Mouse (Mus musculus) stomach, postnatal 0 days (tissue): Measurements from ENCODE around the gene Mkrn2. TPM values are rescaled to one million over a fixed set of nuclear protein-coding genes. Genes with fewer than 3 reads are reported as not detected.

ENCODE experiments used
- ATAC-seq: fragments of 200-750 bp; cut with Nextera tagmentation; 2 replicates; pipeline ENCODE4 v1.8.0; 2017; ENCODE audit not compliant: low FRiP score, low TSS enrichment
- DNase-seq: peaks from one replicate; pipeline ENCODE4 v3.0.0-alpha.2; 2016; ENCODE audit warnings: low spot score
- H3K27ac ChIP-seq: fragments of 300-500 bp; sonication (generic); replicated peaks from 2 replicates; pipeline ENCODE4 v1.5.1; 2014; ENCODE audit warnings: mild to moderate bottlenecking, control low read depth
- H3K27me3 ChIP-seq: fragments of 300-500 bp; sonication (generic); 2 replicates; pipeline ENCODE4 v1.6.1; 2014; ENCODE audit warnings: low read length; ENCODE audit not compliant: control insufficient read depth, insufficient read depth
- H3K36me3 ChIP-seq: fragments of 300-500 bp; sonication (generic); 2 replicates; pipeline ENCODE4 v1.6.1; 2014; ENCODE audit warnings: low read length, mixed read lengths; ENCODE audit not compliant: control insufficient read depth, insufficient read depth
- H3K4me1 ChIP-seq: fragments of 300-500 bp; sonication (generic); replicated peaks from 2 replicates; pipeline ENCODE4 v1.6.1; 2014; ENCODE audit warnings: antibody characterized with exemption; ENCODE audit not compliant: control insufficient read depth, insufficient read depth
- H3K4me2 ChIP-seq: fragments of 300-500 bp; sonication (generic); replicated peaks from 2 replicates; pipeline ENCODE4 v1.6.1; 2014; ENCODE audit warnings: low read depth, mild to moderate bottlenecking, control low read depth, moderate library complexity
- H3K4me3 ChIP-seq: fragments of 300-500 bp; sonication (generic); 2 replicates; pipeline ENCODE4 v1.5.1; 2014; ENCODE audit warnings: low read depth, low read length, control low read depth
- H3K9ac ChIP-seq: fragments of 300-500 bp; sonication (generic); 2 replicates; pipeline ENCODE4 v1.6.1; 2014; ENCODE audit warnings: mild to moderate bottlenecking, low read length, control low read depth, mixed read lengths
- H3K9me3 ChIP-seq: fragments of 300-500 bp; sonication (generic); 2 replicates; pipeline ENCODE4 v1.6.1; 2016; ENCODE audit warnings: low read length; ENCODE audit not compliant: control insufficient read depth
- CTCF ChIP-seq: IDR thresholded peaks from 2 replicates; pipeline ENCODE4 v1.5.1; 2016; ENCODE audit warnings: antibody characterized with exemption, low read depth, mild to moderate bottlenecking, moderate library complexity
- EP300 ChIP-seq: optimal IDR thresholded peaks from 2 replicates; pipeline ENCODE3; 2016; ENCODE audit warnings: antibody characterized with exemption
- WGBS: fragments of 180-500 bp; shearing (Covaris S2); extraction: QIAGEN DNeasy Blood & Tissue Kit; methylation state at CpG from one replicate; pipeline ENCODE4 v1.1.7; 2014; 5-methylcytosine and 5-hydroxymethylcytosine counted together
- polyA plus RNA-seq: library from polyadenylated mRNA; unstranded; fragments of >200 nt; fragmentation: Nextera tagmentation; extraction: Ambion mirVana; gene quantifications from 2 replicates; pipeline ENCODE4 v1.2.1, GENCODE M21; 2015

Mkrn2 gene
- polyA plus RNA-seq, 1 experiment from 2014 or later, result 19.4 TPM

- Histone ChIP-seq H3K27me3 (no peaks in the 10 kb centered on the region), H3K36me3 (no peaks in the 10 kb centered on the region), H3K9me3 (no peaks in the 10 kb centered on the region), H3K9ac (no peak overlapping the region), H3K27ac (no peak overlapping the region), H3K4me1 (no peaks in the 10 kb centered on the region), H3K4me2 (no peak overlapping the region), H3K4me3 (no peak overlapping the region)
- TF ChIP-seq EP300 (no peak), CTCF (peak; percentile 31; the same call in 1 of the 2 replicates)
- whole genome bisulfite sequencing, result 72% methylated on average over 3 of the region's 3 CpGs
- no peak for DNase-seq
- ATAC-seq, result no peak
Measured at GRCm38 (mm10) chr6:115584176-115584575, 17.5 kb upstream of the Mkrn2 start.

- H3K27me3 ChIP-seq, result no peaks in the 10 kb centered on the region
- no peaks in the 10 kb centered on the region for H3K4me1 ChIP-seq
- no peak overlapping the region for H3K4me2 ChIP-seq
- no peak overlapping the region for H3K27ac ChIP-seq
- H3K9ac ChIP-seq, result no peak overlapping the region
- WGBS, result 82% methylated on average over 10 of the region's 10 CpGs
- H3K4me3 ChIP-seq, result no peak overlapping the region
- DNase-seq (no peak), ATAC-seq (no peak)
- no peaks in the 10 kb centered on the region for H3K9me3 ChIP-seq
- TF ChIP-seq EP300, result no peak
- no peak for TF ChIP-seq CTCF
- H3K36me3 ChIP-seq, result no peaks in the 10 kb centered on the region
Measured at GRCm38 (mm10) chr6:115586321-115586720, 15.4 kb upstream of the Mkrn2 start.

- H3K4me2 ChIP-seq, result peak overlapping the region; percentile 32; the same call in 1 of the 2 replicates
- peak; percentile 48 for ATAC-seq
Measured at GRCm38 (mm10) chr6:115591692-115592359, 9.9 kb upstream of the Mkrn2 start.

GRCm38 (mm10) chr6:115592458-115592857 is 9.2 kb upstream of the Mkrn2 start, which contains the start of gene Mkrn2os:
Gene Mkrn2os (minus strand): TSS chr6:115592576.
- Histone ChIP-seq H3K4me3 (peak within 1 kb of the TSS; percentile 18), H3K36me3 (no peaks in the 10 kb centered on the region), H3K9me3 (no peaks in the 10 kb centered on the region), H3K4me1 (no peaks in the 10 kb centered on the region), H3K27ac (peak within 1 kb of the TSS; percentile 70; the same call in 1 of the 2 replicates), H3K9ac (0 out of 2 replicates have a peak within 1 kb of the TSS, but pooled peaks have one; percentile 18), H3K27me3 (no peaks in the 10 kb centered on the region), H3K4me2 (peak within 1 kb of the TSS; percentile 32; the same call in 1 of the 2 replicates)
- peak; percentile 62 for DNase-seq
- TF ChIP-seq EP300, result no peak
- peak; percentile 21; the same call in 1 of the 2 replicates for TF ChIP-seq CTCF
- WGBS, result 40% methylated on average over 5 of the region's 5 CpGs
- ATAC-seq, result peak; percentile 91

More at GRCm38 (mm10) chr6:115591692-115592359, 9.9 kb upstream of the Mkrn2 start:
- no peaks in the 10 kb centered on the region for H3K9me3 ChIP-seq
- H3K27ac ChIP-seq, result peak overlapping the region; percentile 70; the same call in 1 of the 2 replicates
- no peaks in the 10 kb centered on the region for H3K36me3 ChIP-seq
- DNase-seq, result peak; percentile 29
- H3K27me3 ChIP-seq, result no peaks in the 10 kb centered on the region
- 0 out of 2 replicates have a peak overlapping the region, but pooled peaks have one; percentile 18 for H3K9ac ChIP-seq
- H3K4me1 ChIP-seq, result no peaks in the 10 kb centered on the region
- H3K4me3 ChIP-seq, result peak overlapping the region; percentile 18
- 68% methylated on average over 19 of the region's 19 CpGs for WGBS
- no peak for TF ChIP-seq EP300
- no peak for TF ChIP-seq CTCF

GRCm38 (mm10) chr6:115593252-115593651 is 8.4 kb upstream of the Mkrn2 start:
- Histone ChIP-seq H3K9ac (no peak overlapping the region), H3K36me3 (no peaks in the 10 kb centered on the region), H3K9me3 (no peaks in the 10 kb centered on the region), H3K4me2 (no peak overlapping the region), H3K4me3 (no peak overlapping the region), H3K27ac (no peak overlapping the region), H3K4me1 (no peaks in the 10 kb centered on the region), H3K27me3 (no peaks in the 10 kb centered on the region)
- TF ChIP-seq CTCF, result no peak
- no peak for TF ChIP-seq EP300
- ATAC-seq (no peak), DNase-seq (no peak)
- WGBS, result 91% methylated on average over 4 of the region's 4 CpGs

- 80% methylated on average over 3 of the region's 3 CpGs for WGBS
- TF ChIP-seq EP300 (no peak), CTCF (no peak)
- Histone ChIP-seq H3K4me2 (no peak overlapping the region), H3K9me3 (no peaks in the 10 kb centered on the region), H3K27ac (no peak overlapping the region), H3K9ac (no peak overlapping the region), H3K4me3 (no peak overlapping the region), H3K27me3 (no peaks in the 10 kb centered on the region), H3K36me3 (no peaks in the 10 kb centered on the region), H3K4me1 (no peaks in the 10 kb centered on the region)
- ATAC-seq (no peak), DNase-seq (no peak)
Measured at GRCm38 (mm10) chr6:115594463-115594862, 7.2 kb upstream of the Mkrn2 start.
